Mouse (Mus musculus) heart, embryonic 15.5 days (tissue): Measurements from ENCODE around the gene Lsm2. TPM values are rescaled to one million over a fixed set of nuclear protein-coding genes. Genes with fewer than 3 reads are reported as not detected.
"Not testable (repeated sequence)": the region's sequence is repeated elsewhere in the genome, so short reads cannot be mapped to it uniquely, and the experiment has no call there.

ENCODE experiments used
- ATAC-seq: fragments of 200-750 bp; cut with Nextera tagmentation; replicated peaks from 2 replicates; pipeline ENCODE4 v1.8.0; 2017; ENCODE audit warnings: low read depth, moderate TSS enrichment; ENCODE audit not compliant: insufficient number of reproducible peaks, insufficient read depth, low FRiP score
- H3K27ac ChIP-seq: fragments of 300-500 bp; sonication (generic); 2 replicates; pipeline ENCODE4 v1.5.1; 2015; ENCODE audit warnings: mild to moderate bottlenecking, inconsistent platforms
- H3K27me3 ChIP-seq: fragments of 300-500 bp; sonication (generic); 2 replicates; pipeline ENCODE4 v1.6.1; 2015; ENCODE audit warnings: inconsistent platforms
- H3K36me3 ChIP-seq: fragments of 300-500 bp; sonication (generic); 2 replicates; pipeline ENCODE4 v1.6.1; 2015; ENCODE audit warnings: mild to moderate bottlenecking, inconsistent platforms
- H3K4me1 ChIP-seq: fragments of 300-500 bp; sonication (generic); replicated peaks from 2 replicates; pipeline ENCODE4 v1.6.1; 2015; ENCODE audit warnings: inconsistent platforms
- H3K4me2 ChIP-seq: fragments of 300-500 bp; sonication (generic); 2 replicates; pipeline ENCODE4 v1.6.1; 2015; ENCODE audit warnings: inconsistent platforms, mild to moderate bottlenecking, moderate library complexity
- H3K4me3 ChIP-seq: fragments of 300-500 bp; sonication (generic); 2 replicates; pipeline ENCODE4 v1.5.1; 2015; ENCODE audit warnings: mild to moderate bottlenecking, inconsistent platforms
- H3K9ac ChIP-seq: fragments of 300-500 bp; sonication (generic); 2 replicates; pipeline ENCODE4 v1.6.1; 2015; ENCODE audit warnings: mild to moderate bottlenecking, inconsistent platforms
- H3K9me3 ChIP-seq: fragments of 300-500 bp; sonication (generic); replicated peaks from 2 replicates; pipeline ENCODE4 v1.6.1; 2016; ENCODE audit warnings: inconsistent platforms
- WGBS: fragments of 180-500 bp; shearing (Covaris S2); methylation state at CpG from one replicate; pipeline ENCODE4 v1.1.7; 2015; ENCODE audit warnings: mixed read lengths; 5-methylcytosine and 5-hydroxymethylcytosine counted together
- polyA plus RNA-seq: library from polyadenylated mRNA; unstranded; fragments of >200 nt; fragmentation: Nextera tagmentation; extraction: Ambion mirVana; gene quantifications from 2 replicates; pipeline ENCODE4 v1.2.1, GENCODE M21; 2015

The Lsm2 gene
- polyA plus RNA-seq, 1 experiment from 2014 or later: 116 TPM

- H3K27me3 ChIP-seq, H3K4me2 ChIP-seq, H3K4me3 ChIP-seq, H3K9ac ChIP-seq, ATAC-seq, H3K27ac ChIP-seq, H3K9me3 ChIP-seq: not testable (repeated sequence)
- Histone ChIP-seq H3K36me3 (peaks cover 16% of the 10 kb centered on the region), H3K4me1 (peaks cover 18% of the 10 kb centered on the region)
- WGBS: 59% methylated on average over 9 of the region's 9 CpGs
These were observed 32.7 kb upstream of the Lsm2 start for GRCm38 (mm10) chr17:34948721-34949552.

DNA sequence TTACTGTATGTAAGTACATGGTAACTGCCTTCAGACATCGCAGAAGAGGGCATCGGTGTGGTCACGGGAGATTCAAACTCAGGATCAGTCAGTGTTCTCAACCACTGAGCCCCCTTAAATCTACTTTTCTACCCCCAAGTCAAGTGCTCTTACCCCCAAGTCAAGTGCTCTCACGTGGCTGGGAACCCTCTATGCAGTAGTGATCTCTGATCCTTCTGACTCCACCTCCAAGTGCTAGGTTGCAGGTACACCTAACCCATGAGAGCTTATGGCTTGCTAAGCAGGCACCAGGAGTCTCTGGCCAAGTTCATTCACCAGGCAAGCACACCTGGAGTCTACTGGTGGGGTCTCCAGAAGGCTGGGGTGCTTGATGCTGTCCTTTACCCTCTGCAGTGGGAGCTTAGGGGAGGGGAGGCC, 32.1 kb upstream of the Lsm2 start:
- Histone ChIP-seq H3K9ac (no peak overlapping the region), H3K4me1 (peaks cover 14% of the 10 kb centered on the region), H3K4me2 (no peak overlapping the region), H3K27ac (no peak overlapping the region; the same call in 1 of the 2 replicates), H3K36me3 (peaks cover 16% of the 10 kb centered on the region), H3K9me3 (no peaks in the 10 kb centered on the region), H3K4me3 (no peak overlapping the region), H3K27me3 (no peaks in the 10 kb centered on the region)
- no peak for ATAC-seq
- 50% methylated on average over 4 of the region's 4 CpGs for WGBS

DNA sequence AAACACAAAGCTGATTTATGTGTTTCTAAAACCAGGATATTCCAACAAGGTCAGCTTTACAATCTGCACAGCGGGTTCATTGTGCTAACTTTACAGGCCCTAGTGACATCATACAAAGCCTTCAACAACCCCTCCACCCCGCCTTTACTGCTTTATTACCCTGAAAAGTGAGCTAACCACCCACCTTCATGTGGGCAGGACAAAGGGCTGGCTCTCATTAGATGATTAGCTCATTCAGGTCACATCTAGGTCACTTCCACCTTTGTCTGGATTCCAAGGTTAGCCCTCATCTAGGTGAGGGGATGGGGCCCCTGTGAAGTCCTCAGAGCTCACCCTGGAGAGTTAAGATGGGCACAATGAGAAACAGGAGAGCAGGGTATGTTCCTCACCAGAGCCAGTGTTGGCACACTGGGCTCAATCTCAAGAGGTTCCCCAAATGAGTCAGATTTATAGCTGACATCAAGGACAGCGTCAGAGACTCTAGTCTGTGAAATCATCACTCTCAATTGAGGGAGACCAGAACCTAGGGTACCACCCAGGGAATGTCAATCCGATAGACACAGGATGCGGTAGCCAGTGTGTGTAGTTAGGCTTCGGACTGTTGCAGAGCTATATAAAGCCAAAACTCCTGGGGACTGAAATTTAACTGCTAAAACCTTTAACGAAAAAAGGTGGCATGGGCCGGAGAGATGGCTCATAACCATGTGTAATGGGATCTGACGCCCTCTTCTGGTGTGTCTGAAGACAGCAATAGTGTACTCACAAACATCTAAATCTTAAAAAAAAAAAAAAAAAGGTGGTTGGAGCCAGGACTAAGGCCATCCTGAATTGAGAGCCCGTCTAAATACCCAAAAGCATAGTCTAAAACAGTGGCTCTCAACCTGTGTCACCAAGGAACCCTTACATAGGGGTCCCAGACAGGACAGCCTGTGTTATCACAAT, 30.9 kb upstream of the Lsm2 start:
- peak overlapping the region; percentile 79 for H3K4me2 ChIP-seq
- peak overlapping the region; percentile 99 for H3K4me3 ChIP-seq
- WGBS: 32% methylated on average over 10 of the region's 10 CpGs
- no peaks in the 10 kb centered on the region for H3K9me3 ChIP-seq
- no peaks in the 10 kb centered on the region for H3K27me3 ChIP-seq
- peak overlapping the region; percentile 98 for H3K9ac ChIP-seq
- peaks cover 14% of the 10 kb centered on the region for H3K4me1 ChIP-seq
- H3K36me3 ChIP-seq: peaks cover 16% of the 10 kb centered on the region
- peak overlapping the region; percentile 88 for H3K27ac ChIP-seq
- ATAC-seq: no peak

GRCm38 (mm10) chr17:34951636-34952377, 29.9 kb upstream of the Lsm2 start:
- peaks cover 14% of the 10 kb centered on the region for H3K4me1 ChIP-seq
- H3K27ac ChIP-seq: peak overlapping the region; percentile 88
- H3K4me2 ChIP-seq: peak overlapping the region; percentile 79
- peaks cover 2% of the 10 kb centered on the region for H3K27me3 ChIP-seq
- H3K4me3 ChIP-seq: peak overlapping the region; percentile 99
- H3K9me3 ChIP-seq: no peaks in the 10 kb centered on the region
- H3K36me3 ChIP-seq: peaks cover 16% of the 10 kb centered on the region
- peak; percentile 40 for ATAC-seq
- H3K9ac ChIP-seq: peak overlapping the region; percentile 98
- WGBS: under 1% methylated on average over 29 of the region's 29 CpGs

GRCm38 (mm10) chr17:34952378-34953040, 29.2 kb upstream of the Lsm2 start:
- peak overlapping the region; percentile 79 for H3K4me2 ChIP-seq
- no peaks in the 10 kb centered on the region for H3K9me3 ChIP-seq
- peaks cover 16% of the 10 kb centered on the region for H3K36me3 ChIP-seq
- H3K27me3 ChIP-seq: peaks cover 5% of the 10 kb centered on the region
- H3K4me1 ChIP-seq: peaks cover 14% of the 10 kb centered on the region
- ATAC-seq: peak; percentile 75
- H3K9ac ChIP-seq: peak overlapping the region; percentile 98
- under 1% methylated on average over 23 of the region's 23 CpGs for WGBS
- peak overlapping the region; percentile 99 for H3K4me3 ChIP-seq
- peak overlapping the region; percentile 88 for H3K27ac ChIP-seq

GRCm38 (mm10) chr17:34953258-34953657, 28.4 kb upstream of the Lsm2 start:
- Histone ChIP-seq H3K36me3 (peaks cover 16% of the 10 kb centered on the region), H3K4me1 (peaks cover 14% of the 10 kb centered on the region), H3K4me2 (no peak overlapping the region), H3K9me3 (no peaks in the 10 kb centered on the region), H3K9ac (no peak overlapping the region), H3K27ac (no peak overlapping the region; the same call in 1 of the 2 replicates), H3K4me3 (no peak overlapping the region), H3K27me3 (peaks cover 5% of the 10 kb centered on the region)
- whole genome bisulfite sequencing: 90% methylated on average over 3 of the region's 3 CpGs
- no peak for ATAC-seq

GRCm38 (mm10) chr17:34953904-34954303, 27.8 kb upstream of the Lsm2 start:
- Histone ChIP-seq H3K9me3 (no peaks in the 10 kb centered on the region), H3K9ac (no peak overlapping the region), H3K4me1 (peaks cover 14% of the 10 kb centered on the region), H3K4me2 (no peak overlapping the region), H3K36me3 (peaks cover 16% of the 10 kb centered on the region), H3K4me3 (no peak overlapping the region), H3K27me3 (peaks cover 5% of the 10 kb centered on the region), H3K27ac (no peak overlapping the region)
- no peak for ATAC-seq
- WGBS: 90% methylated on average over 4 of the region's 4 CpGs

- WGBS: 78% methylated on average over 4 of the region's 4 CpGs
- Histone ChIP-seq H3K36me3 (peaks cover 11% of the 10 kb centered on the region), H3K4me2 (no peak overlapping the region), H3K27me3 (peaks cover 5% of the 10 kb centered on the region), H3K9me3 (no peaks in the 10 kb centered on the region), H3K27ac (no peak overlapping the region), H3K4me1 (peaks cover 15% of the 10 kb centered on the region), H3K9ac (no peak overlapping the region), H3K4me3 (no peak overlapping the region)
- no peak for ATAC-seq
These were observed 26.8 kb upstream of the Lsm2 start for GRCm38 (mm10) chr17:34954831-34955230.

- H3K4me2 ChIP-seq: no peak overlapping the region
- no peak overlapping the region for H3K27ac ChIP-seq
- H3K4me1 ChIP-seq: peaks cover 13% of the 10 kb centered on the region
- no peak overlapping the region for H3K9ac ChIP-seq
- H3K27me3 ChIP-seq: peaks cover 5% of the 10 kb centered on the region
- H3K4me3 ChIP-seq: no peak overlapping the region
- no peak for ATAC-seq
- H3K9me3 ChIP-seq: no peaks in the 10 kb centered on the region
- 0 out of 2 replicates have a peak, but pooled peaks cover under 1% of the 10 kb centered on the region for H3K36me3 ChIP-seq
- WGBS: 69% methylated on average over 3 of the region's 3 CpGs
These were observed 25.8 kb upstream of the Lsm2 start for GRCm38 (mm10) chr17:34955884-34956283.

DNA sequence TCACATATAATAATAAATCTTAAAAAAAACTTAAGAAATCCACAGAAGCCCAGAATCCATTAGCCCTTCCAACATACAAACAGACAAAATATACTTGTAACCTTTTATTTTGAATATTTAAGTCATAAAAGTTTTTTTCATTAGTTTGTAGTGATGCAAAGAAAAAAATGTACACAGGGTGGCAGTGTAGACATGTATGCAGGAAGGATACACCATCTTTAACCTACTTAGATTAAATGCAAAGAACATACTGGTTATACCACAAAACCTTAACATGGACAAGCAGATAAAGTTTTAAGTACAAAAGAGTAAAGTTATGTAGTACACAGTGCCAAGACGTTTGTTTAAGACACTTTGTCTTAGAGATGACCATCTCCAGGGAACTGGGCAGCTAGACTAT, 25.3 kb upstream of the Lsm2 start:
- no peak for ATAC-seq
- WGBS: 39% methylated on average over 1 of the region's 1 CpGs
- no peak overlapping the region for H3K4me3 ChIP-seq

More for the DNA sequence above, 25.3 kb upstream of the Lsm2 start:
- Histone ChIP-seq H3K9ac (no peak overlapping the region), H3K4me1 (peaks cover 9% of the 10 kb centered on the region), H3K9me3 (no peaks in the 10 kb centered on the region), H3K27ac (no peak overlapping the region), H3K4me2 (no peak overlapping the region), H3K36me3 (no peaks in the 10 kb centered on the region), H3K27me3 (peaks cover 5% of the 10 kb centered on the region)
